Mouse (Mus musculus): ENCODE measurements around the gene Lnx2.

DNA sequence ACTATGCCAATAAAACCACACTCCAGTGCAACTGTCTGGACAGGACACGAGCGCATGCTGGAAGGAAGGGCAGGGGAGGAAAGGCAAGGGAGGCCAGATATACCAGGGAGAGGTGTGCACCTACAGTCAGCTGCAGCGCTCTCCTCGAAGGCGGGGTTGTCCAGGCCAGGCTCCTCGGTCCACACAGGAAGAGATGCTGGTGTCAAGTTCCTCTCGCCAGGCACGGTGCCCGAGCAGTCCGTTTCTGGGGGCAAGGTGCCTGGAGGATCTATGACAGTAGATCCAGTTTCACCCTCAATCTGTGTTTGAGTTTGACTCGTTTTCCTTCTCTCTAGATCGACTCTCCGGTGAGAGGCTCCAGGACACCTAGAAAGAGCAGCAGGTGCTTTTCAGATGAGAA is 43.2 kb downstream of the Lnx2 start:
- TF ChIP-seq CTCF (IDR thresholded peaks at IDR 0.05; ENCODE audit: borderline replicate concordance, insufficient read depth, low read length) (no peak), POLR2A (IDR thresholded peaks at IDR 0.05; ENCODE audit: low read depth, low read length) (no peak)
